Mouse (Mus musculus) ES-E14 (cell line): Measurements from ENCODE around the gene Pgls.

Experiments
- CHD2 ChIP-seq: IDR thresholded peaks from 2 replicates; pipeline ENCODE4 v1.6.1; 2014; ENCODE audit warnings: mild to moderate bottlenecking, low read depth, low read length, inconsistent platforms
- HCFC1 ChIP-seq: IDR thresholded peaks from 2 replicates; pipeline ENCODE4 v1.6.1; 2012; ENCODE audit warnings: low read length, inconsistent platforms, borderline replicate concordance; ENCODE audit not compliant: insufficient read depth
- MAFK ChIP-seq: IDR thresholded peaks from 2 replicates; pipeline ENCODE4 v1.6.1; 2014; ENCODE audit warnings: mild to moderate bottlenecking, low read depth, low read length, inconsistent platforms; ENCODE audit not compliant: insufficient read depth
- ZC3H11A ChIP-seq: IDR thresholded peaks from 2 replicates; pipeline ENCODE4 v1.6.1; 2012; ENCODE audit warnings: low read depth, mild to moderate bottlenecking, inconsistent platforms, low read length, borderline replicate concordance

- TF ChIP-seq HCFC1, result no peak
- TF ChIP-seq ZC3H11A, result no peak
- no peak for TF ChIP-seq CHD2
- TF ChIP-seq MAFK, result no peak
Observed at GRCm38 (mm10) chr8:71601939-71602665, 10.1 kb downstream of the Pgls start.
